Mouse (Mus musculus) adrenal gland, adult 8-10 months (tissue): Measurements from ENCODE around the gene Slc4a4. TPM values are rescaled to one million over a fixed set of nuclear protein-coding genes. Genes with fewer than 3 reads are reported as not detected.

ENCODE experiments used
- total RNA-seq, 4 experiments: library from RNA; stranded (reverse); gene quantifications; 2 replicates each; pipeline ENCODE4 v1.2.4; 2022

Slc4a4 gene
- total RNA-seq, 4 experiments from 2014 or later = 4.2 to 26.9 (median 17.4) TPM

Other genes starting within 250 kb of the Slc4a4 start
- 100 to 1,000 TPM; 121 to 154 (median 133) TPM for gene Grsf1, start 210.6 kb upstream of the Slc4a4 start, total RNA-seq
- gene Mob1b, start 166.0 kb upstream of the Slc4a4 start, total RNA-seq = 10 to 100 TPM; 33.4 to 37.1 (median 36.0) TPM
- 1 to 10 TPM; 3.2 to 4.0 (median 3.6) TPM for gene Dck, start 121.8 kb upstream of the Slc4a4 start, total RNA-seq